Mouse (Mus musculus): ENCODE measurements around the gene Isg20.

Gene Isg20
- long read RNA-seq, experiment 1, partial matches to known transcripts, result 0 of 4 reads
- long read RNA-seq, experiment 1, other reads (novel, unspliced or antisense), result 0 of 4 reads
- long read RNA-seq, experiment 2, partial matches to known transcripts, result 0 of 5 reads
- long read RNA-seq, experiment 2, other reads (novel, unspliced or antisense), result 1 of 5 reads

GRCm38 (mm10) chr7:78912974-78913474, at the start of gene Isg20:
TSS of gene Isg20 (plus strand) at chr7:78913424.
- intact Hi-C loops (cut with DNase I), result no loop called here

DNA sequence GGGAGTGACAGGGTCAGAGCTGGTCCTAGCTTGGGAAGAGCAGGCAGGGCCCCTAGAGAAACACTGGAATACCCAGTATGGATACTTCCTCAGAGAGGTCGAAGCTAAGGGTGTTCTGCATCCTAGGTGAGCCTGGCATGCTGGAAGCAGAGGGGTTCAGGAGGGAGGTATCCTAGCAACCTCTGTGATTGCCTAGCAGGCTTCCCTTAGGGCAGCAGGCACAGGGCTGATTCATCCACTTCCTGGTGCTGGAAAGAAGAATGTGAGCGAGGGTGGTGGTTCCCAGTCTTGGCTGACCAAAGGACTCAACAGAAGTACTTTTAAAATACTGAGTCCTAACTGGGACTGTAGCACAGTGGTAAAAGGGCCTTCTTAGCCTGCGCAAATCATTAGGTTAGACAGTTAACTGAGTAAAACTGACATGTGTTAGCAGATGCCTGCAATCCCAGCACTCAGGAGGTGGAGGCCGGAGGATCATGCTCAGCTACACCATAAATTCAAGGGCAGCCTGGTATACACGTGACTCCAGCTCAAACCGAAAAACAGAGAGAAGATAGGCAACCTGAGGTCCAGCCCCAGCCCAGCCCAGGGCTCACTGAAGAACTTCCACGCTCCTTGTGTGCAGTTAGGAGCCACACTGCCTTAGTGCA, 49.3 kb upstream of the Isg20 start:
- intact Hi-C loops (cut with DNase I), result no loop called here

- intact Hi-C loops (cut with DNase I), result no loop called here
Measured at GRCm38 (mm10) chr7:78864446-78864802, 48.8 kb upstream of the Isg20 start.

GRCm38 (mm10) chr7:78865212-78865949, 47.8 kb upstream of the Isg20 start:
- intact Hi-C loops (cut with DNase I), result no loop called here

DNA sequence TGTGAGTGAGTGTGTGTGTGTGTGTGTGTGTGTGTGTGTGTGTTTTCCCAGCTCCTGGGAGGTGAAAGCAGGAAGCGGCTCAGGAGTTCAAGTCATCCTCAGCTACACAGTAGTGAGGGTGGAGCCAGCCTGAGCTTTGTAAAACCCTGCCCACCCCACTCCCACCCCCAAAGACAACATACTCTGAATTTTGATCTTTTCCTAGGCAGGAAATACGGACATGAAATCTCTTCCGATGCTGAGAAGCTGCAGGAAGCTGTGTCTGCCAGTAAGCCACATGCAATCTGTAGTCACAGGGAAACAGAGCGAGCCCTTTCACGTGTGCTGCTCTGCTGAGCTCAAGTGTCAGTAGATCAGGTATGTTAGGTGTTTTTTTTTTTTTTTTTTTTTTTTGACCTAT, 44.5 kb upstream of the Isg20 start:
- intact Hi-C loops (cut with DNase I), result no loop called here

DNA sequence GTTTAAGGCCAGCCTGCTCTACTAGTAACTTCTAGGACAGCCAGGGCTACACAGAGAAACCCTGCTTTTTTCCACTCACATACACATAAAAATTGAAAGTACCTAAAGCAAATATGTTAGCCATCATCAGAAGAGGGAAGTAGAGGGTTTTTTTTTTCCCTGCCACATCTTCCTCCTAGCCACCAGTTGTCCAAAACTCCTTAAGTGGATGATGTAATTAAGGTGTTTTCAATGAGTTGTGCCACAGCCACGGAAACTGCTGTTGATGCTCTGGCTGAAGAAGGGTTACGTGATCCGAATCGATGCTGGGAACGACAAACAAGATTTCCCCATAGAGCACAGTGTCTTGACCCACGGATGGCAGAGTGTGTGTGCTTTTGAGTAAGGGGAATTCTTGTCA, 40.9 kb upstream of the Isg20 start:
- intact Hi-C loops (cut with DNase I), result no loop called here

GRCm38 (mm10) chr7:78872831-78873230, 40.4 kb upstream of the Isg20 start:
- intact Hi-C loops (cut with DNase I), result no loop called here

- intact Hi-C loops (cut with DNase I), result loop anchor here (10.0 kb wide), 1 partner anchor 297 kb away; no protein-coding TSS in a partner anchor
Measured at GRCm38 (mm10) chr7:78881607-78882468, 31.4 kb upstream of the Isg20 start.

- intact Hi-C loops (cut with DNase I), result loop anchor here (10.0 kb wide), 1 partner anchor 298 kb away; no protein-coding TSS in a partner anchor
Measured at GRCm38 (mm10) chr7:78882469-78882837, 30.8 kb upstream of the Isg20 start.

DNA sequence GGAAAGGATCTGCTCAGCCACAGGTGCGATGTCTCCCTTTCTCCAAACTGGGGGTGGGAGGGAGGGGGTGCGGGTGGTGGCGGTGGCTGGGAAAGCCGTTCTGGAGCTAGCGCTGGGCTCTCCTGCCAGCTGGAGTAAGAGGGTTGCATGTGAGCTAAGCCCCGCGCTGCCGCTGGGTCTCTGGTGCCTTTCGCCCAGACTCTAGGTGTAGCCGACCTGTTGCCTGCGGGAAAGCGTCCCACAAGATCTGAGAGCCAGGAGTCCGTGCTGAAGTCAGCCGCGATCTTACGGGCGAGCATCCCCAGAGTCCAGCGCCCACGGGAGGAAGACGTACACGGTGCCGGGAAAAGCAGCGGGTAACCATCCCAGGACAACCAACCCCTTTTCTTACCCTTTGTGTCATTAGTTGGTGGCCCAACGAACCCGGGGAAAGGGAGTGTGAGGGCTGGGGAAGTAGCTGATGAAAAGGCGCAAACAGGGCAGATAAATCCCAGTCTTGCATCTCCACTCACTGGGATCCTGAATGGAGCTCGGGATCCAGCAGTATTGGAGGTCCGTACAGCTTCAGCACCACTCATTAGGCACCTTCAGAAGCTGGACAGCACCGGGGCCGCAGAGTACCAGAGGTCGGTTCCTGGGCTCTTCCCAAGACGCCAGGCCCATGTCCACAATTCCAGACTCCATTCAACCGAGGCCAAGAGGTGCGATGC, 30.1 kb upstream of the Isg20 start:
- intact Hi-C loops (cut with DNase I), result loop anchor here (10.0 kb wide), 1 partner anchor 298 kb away; no protein-coding TSS in a partner anchor

GRCm38 (mm10) chr7:78883726-78884060, 29.5 kb upstream of the Isg20 start:
- intact Hi-C loops (cut with DNase I), result loop anchor here (10.0 kb wide), 1 partner anchor 299 kb away; no protein-coding TSS in a partner anchor

- intact Hi-C loops (cut with DNase I), result loop anchor here (10.0 kb wide), 1 partner anchor 299 kb away; no protein-coding TSS in a partner anchor
Measured at GRCm38 (mm10) chr7:78884139-78884538, 29.1 kb upstream of the Isg20 start.

DNA sequence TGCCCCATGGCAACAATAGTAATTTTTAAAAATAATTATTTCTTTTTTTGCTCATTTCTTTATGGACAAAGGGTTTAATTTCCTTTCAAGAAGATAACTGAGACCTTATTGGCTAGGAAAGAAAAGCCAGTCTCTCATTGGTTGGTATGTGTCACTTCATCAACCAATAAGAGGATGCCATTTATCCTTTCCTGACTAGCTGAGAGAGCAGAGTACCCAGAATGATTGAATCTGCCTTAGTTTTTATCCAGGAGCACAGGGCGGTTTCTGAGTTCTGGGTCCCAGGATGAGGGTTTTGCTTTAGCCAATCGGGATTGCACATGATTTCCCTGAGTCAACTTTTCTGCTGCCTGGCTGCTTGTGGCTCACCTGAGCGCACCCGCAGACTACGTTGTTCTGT, 27.8 kb upstream of the Isg20 start:
- intact Hi-C loops (cut with DNase I), result loop anchor here (5.0 to 10.0 kb wide), 2 partner anchors 38 to 301 kb away; partner anchors contain the start of gene Det1

DNA sequence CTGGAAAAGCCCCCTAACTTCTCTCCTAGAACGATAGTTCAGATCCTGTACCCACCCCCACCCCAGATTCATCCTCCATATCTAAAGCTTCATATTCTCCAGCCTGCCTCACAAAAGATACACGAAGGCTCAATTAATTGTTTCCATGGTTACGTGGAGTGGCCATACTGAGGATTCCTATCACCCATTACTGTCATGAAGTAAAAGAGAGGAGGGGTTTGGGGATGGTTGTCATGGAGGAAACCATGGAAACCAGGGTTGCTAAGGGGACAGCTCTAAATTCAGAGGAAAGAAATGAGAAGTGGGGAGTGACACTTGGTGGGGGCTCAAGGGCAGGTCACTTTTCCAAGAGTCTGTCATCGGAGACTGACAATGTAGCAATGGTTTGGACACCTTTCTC, 26.7 kb upstream of the Isg20 start:
- intact Hi-C loops (cut with DNase I), result loop anchor here (5.0 to 10.0 kb wide), 2 partner anchors 39 to 302 kb away; partner anchors contain the start of gene Det1

DNA sequence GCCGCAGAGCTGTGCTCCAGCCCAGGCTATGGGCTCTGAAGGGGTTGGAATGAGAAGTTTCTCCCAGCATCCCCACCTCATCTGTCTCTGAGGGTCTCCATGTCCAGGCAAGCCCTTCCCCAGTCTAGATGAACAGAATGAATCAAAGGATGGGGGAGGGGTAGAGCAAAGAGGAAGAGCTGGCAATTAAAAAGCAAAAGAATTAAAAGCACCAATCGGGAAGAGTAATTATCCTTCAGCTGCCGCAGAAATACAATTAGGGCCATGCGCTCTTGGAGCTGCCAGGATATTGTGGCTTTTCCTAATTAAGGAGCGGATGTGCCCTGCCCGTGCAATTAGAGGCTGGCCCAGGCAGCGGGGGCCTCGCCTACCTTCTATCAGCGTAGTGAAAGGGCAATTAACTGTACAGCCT, 25.8 kb upstream of the Isg20 start:
- intact Hi-C loops (cut with DNase I), result loop anchor here (5.0 to 10.0 kb wide), 2 partner anchors 40 to 303 kb away; partner anchors contain the start of gene Det1

GRCm38 (mm10) chr7:78890641-78891040, 22.6 kb upstream of the Isg20 start:
- intact Hi-C loops (cut with DNase I), result loop anchor here (2.0 kb wide), 1 partner anchor 100 kb away; no protein-coding TSS in a partner anchor

GRCm38 (mm10) chr7:78893917-78894316, 19.3 kb upstream of the Isg20 start:
- intact Hi-C loops (cut with DNase I), result no loop called here

DNA sequence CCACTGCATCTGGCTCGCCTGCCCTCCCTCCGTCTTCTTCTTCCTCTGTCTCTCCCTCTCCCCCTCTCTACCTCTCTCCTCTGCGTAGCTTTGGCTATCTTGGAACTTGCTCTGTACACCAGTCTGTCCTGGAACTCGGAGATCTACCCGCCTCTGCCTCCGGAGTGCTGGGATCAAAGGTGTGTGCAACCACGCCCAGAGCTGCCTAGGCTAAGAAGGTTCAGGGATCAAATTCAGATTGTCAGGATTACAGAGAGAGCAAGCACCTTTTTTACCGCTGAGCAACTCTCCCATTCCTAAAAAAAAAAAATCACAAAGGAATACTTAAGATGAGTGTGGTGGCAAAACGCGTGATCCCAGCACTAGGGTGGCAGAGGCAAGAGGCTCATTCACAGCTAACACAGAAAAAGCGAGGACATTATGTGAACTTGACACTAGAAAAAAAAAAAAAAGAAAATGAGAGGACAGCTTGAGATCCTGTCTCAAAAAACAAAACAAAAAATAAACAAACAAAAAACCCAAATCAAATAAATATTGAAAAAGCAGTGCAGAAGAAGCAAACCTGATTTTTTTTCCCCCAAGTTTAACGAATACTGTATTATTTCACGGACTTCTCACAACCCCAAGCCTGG, 18.1 kb upstream of the Isg20 start:
- intact Hi-C loops (cut with DNase I), result no loop called here

DNA sequence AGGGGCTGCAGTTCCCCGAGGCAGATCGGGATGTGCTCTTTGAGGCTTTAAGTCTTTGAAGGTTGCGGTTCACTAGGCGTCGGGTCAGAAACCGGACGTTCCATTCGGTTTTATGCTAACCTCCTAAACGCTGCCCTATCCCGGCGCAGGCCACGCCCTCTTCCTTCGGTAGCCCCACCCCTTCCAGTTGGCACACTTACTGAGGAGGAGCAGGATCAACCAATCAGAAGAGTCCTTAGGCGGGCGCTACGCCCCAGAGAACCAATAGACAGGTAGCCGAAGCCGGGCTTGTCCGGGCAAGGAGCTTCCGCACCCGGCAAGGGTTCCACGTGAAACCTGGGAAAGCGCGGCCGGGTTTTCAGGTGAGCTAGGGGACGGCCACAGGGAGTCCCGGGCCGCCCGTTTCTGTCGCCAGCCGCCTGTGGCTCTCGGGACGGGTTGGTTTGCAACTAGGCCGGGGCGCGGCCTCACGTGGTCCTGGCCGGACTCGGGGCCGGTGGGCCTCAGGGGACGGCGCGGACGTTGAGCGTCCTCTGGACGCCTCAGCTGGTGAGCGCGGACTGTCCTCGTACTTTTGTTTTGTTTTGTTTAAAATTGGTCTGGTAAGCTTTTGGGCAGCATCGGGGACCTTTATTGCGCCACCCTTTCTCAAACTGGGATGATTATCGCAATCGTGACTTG, 17.4 kb upstream of the Isg20 start, which contains the start of gene Aen:
Gene Aen, plus strand, starts transcription at position 202 of the 681 bp plus-strand sequence.
- intact Hi-C loops (cut with DNase I), result no loop called here
